ENCODE assay signal across 10 mouse cellular contexts in the genomic region with DNA sequence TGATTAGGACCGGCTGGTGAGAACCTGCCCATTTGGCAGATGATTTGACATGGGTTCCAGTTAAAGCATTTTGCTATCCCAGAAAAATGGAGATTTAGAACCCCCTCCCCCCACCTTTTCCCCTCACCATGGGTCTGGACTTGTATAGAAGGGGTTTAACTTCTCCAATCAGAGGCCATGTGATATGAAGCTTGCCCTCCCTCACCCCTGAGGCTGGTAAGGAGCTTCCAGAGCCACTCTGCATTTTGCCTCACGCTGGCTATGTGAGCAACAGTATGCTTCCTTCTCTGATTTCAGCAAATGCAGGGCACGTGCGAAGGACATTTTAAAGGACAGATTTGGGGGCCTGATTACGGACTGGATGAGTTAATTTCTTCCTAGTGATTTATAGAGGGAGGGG. TPM values are rescaled to one million over a fixed set of nuclear protein-coding genes. Genes with fewer than 3 reads are reported as not detected.
DNase-seq lines count a peak whose midpoint lies in the region; ATAC-seq lines count a peak whose summit lies in the region.
"Had no signal": no experiment of that assay in that cellular context is flagged by ENCODE, and none has a peak within 500 bp of the region (broad histone marks: within the 10 kb centered on the region; RNA-seq: fewer than 3 reads in every experiment).

No protein-coding gene starts in this region.

- peaks cover 39 to 62% of the 10 kb centered on the region in 2 experiments for H3K4me1 ChIP-seq in heart, embryonic 14.5 days (ENCODE audit: control insufficient read depth in 2 of 2, insufficient read depth in 2 of 2, low read length in 2 of 2)
- peaks cover 6% of the 10 kb centered on the region; the same call in 1 of the 2 replicates for H3K4me1 ChIP-seq in neural tube, embryonic 12.5 days
- H3K4me1 ChIP-seq in hindbrain, embryonic 16.5 days (ENCODE audit: control insufficient read depth, insufficient read depth, low read depth, low read length), result peaks cover 22% of the 10 kb centered on the region

- DNase-seq in heart, adult 8-10 months (ENCODE audit: low spot score), result no peak
- DNase-seq in neural tube, embryonic 10.5 days (ENCODE audit: extremely low spot score, low spot score), result no peak
- no peak for DNase-seq in frontal cortex, adult 2 months (ENCODE audit: extremely low spot score in 1 of 2, low spot score in 1 of 2)
- no peak for DNase-seq in layer of hippocampus, postnatal 36 days
- no peak for DNase-seq in urinary bladder, postnatal 4 days (ENCODE audit: low spot score in 2 of 2)

- peak; percentile 27; the same call in 1 of the 2 replicates for ATAC-seq in heart, embryonic 14.5 days (ENCODE audit: insufficient number of reproducible peaks, insufficient read depth, low FRiP score, low read depth)
- peak; percentile 29 for ATAC-seq in neural tube, embryonic 12.5 days (ENCODE audit: low FRiP score, low read depth)
- ATAC-seq in hindbrain, embryonic 16.5 days, result peak; percentile 44
- ATAC-seq: activated CD4-positive, CD25-positive, alpha-beta regulatory T cell, adult 4 months had no signal

- no peaks in the 10 kb centered on the region for H3K27me3 ChIP-seq in heart, embryonic 14.5 days (ENCODE audit: control insufficient read depth, insufficient read depth, low read length)
- no peaks in the 10 kb centered on the region for H3K27me3 ChIP-seq in neural tube, embryonic 12.5 days (replicated peaks)
- H3K27me3 ChIP-seq in hindbrain, embryonic 16.5 days (replicated peaks; ENCODE audit: control insufficient read depth, insufficient read depth, low read length), result no peaks in the 10 kb centered on the region

- H3K36me3 ChIP-seq in heart, embryonic 14.5 days (ENCODE audit: control insufficient read depth, insufficient read depth, low read length), result no peaks in the 10 kb centered on the region
- H3K36me3 ChIP-seq in neural tube, embryonic 12.5 days, result no peaks in the 10 kb centered on the region
- H3K36me3 ChIP-seq in hindbrain, embryonic 16.5 days (ENCODE audit: control insufficient read depth, insufficient read depth, low read length), result no peaks in the 10 kb centered on the region

- peak overlapping the region; percentile 97 for H3K27ac ChIP-seq in heart, embryonic 14.5 days (replicated peaks in 1 of 2; ENCODE audit: control insufficient read depth in 1 of 2, insufficient read depth in 1 of 2, low read depth in 2 of 2, low read length in 2 of 2)
- H3K27ac ChIP-seq in neural tube, embryonic 12.5 days, result no peak overlapping the region
- peak overlapping the region; percentile 32 for H3K27ac ChIP-seq in hindbrain, embryonic 16.5 days (ENCODE audit: low read depth, low read length)

- peak overlapping the region; percentile 14 for H3K9ac ChIP-seq in heart, embryonic 14.5 days (ENCODE audit: low read length)
- no peak overlapping the region for H3K9ac ChIP-seq in neural tube, embryonic 12.5 days
- no peak overlapping the region for H3K9ac ChIP-seq in hindbrain, embryonic 16.5 days (ENCODE audit: low read depth, low read length)

- WGBS in heart, embryonic 14.5 days, result 32% methylated on average over 5 of the region's 5 CpGs
- whole genome bisulfite sequencing in neural tube, embryonic 12.5 days, result 79% methylated on average over 5 of the region's 5 CpGs
- WGBS in hindbrain, embryonic 16.5 days, result 70% methylated on average over 5 of the region's 5 CpGs

- H3K4me2 ChIP-seq in heart, embryonic 14.5 days (ENCODE audit: low read length), result peak overlapping the region; percentile 67
- H3K4me2 ChIP-seq in neural tube, embryonic 12.5 days (replicated peaks), result no peak overlapping the region
- peak overlapping the region; percentile 43 for H3K4me2 ChIP-seq in hindbrain, embryonic 16.5 days (ENCODE audit: low read length)

- H3K9me3 ChIP-seq in heart, embryonic 14.5 days (ENCODE audit: control insufficient read depth, low read length), result no peaks in the 10 kb centered on the region
- H3K9me3 ChIP-seq in neural tube, embryonic 12.5 days, result no peaks in the 10 kb centered on the region
- no peaks in the 10 kb centered on the region for H3K9me3 ChIP-seq in hindbrain, embryonic 16.5 days (ENCODE audit: control insufficient read depth, low read length)

- no peak overlapping the region for H3K4me3 ChIP-seq in heart, embryonic 14.5 days (ENCODE audit: control insufficient read depth in 1 of 2, insufficient read depth in 1 of 2, low read depth in 1 of 2, low read length in 2 of 2)
- no peak overlapping the region for H3K4me3 ChIP-seq in neural tube, embryonic 12.5 days
- no peak overlapping the region for H3K4me3 ChIP-seq in hindbrain, embryonic 16.5 days (ENCODE audit: low read length)

RNA-seq across cellular contexts. Expression of gene Slc4a4, which starts 43.5 kb away (rescaled TPM):
- 7.0 and 7.3 TPM in 2 replicates for polyA plus RNA-seq in heart, embryonic 14.5 days (2014; fragmentation: Nextera tagmentation; extraction: Ambion mirVana)
- total RNA-seq in heart, adult 8-10 months (2022), result 10 to 100 TPM; 34.4 to 37.7 (median 35.1) TPM
- polyA plus RNA-seq in neural tube, embryonic 12.5 days (2016; fragmentation: Nextera tagmentation; extraction: Ambion mirVana), result 2.6 and 3.9 TPM in 2 replicates
- 9.1 and 9.5 TPM in 2 replicates for polyA plus RNA-seq in hindbrain, embryonic 16.5 days (2015; fragmentation: Nextera tagmentation; extraction: Ambion mirVana)
- 73.9 and 74.4 TPM in 2 replicates for polyA plus RNA-seq in frontal cortex, adult 2 months (2012; rRNA removed)
- 100 to 1,000 TPM; 138 to 164 TPM for total RNA-seq in layer of hippocampus, postnatal 36 days (2021)
- total RNA-seq: megakaryocyte-erythroid progenitor cell, adult 5-6 weeks had no signal
